Mouse (Mus musculus): ENCODE measurements around the gene 1700001C19Rik. TPM values are rescaled to one million over a fixed set of nuclear protein-coding genes. Genes with fewer than 3 reads are reported as not detected.

1700001C19Rik gene
- polyA plus RNA-seq (2016; fragmentation: Nextera tagmentation; extraction: Ambion mirVana), result 1.0 and 1.2 TPM in 2 replicates

DNA sequence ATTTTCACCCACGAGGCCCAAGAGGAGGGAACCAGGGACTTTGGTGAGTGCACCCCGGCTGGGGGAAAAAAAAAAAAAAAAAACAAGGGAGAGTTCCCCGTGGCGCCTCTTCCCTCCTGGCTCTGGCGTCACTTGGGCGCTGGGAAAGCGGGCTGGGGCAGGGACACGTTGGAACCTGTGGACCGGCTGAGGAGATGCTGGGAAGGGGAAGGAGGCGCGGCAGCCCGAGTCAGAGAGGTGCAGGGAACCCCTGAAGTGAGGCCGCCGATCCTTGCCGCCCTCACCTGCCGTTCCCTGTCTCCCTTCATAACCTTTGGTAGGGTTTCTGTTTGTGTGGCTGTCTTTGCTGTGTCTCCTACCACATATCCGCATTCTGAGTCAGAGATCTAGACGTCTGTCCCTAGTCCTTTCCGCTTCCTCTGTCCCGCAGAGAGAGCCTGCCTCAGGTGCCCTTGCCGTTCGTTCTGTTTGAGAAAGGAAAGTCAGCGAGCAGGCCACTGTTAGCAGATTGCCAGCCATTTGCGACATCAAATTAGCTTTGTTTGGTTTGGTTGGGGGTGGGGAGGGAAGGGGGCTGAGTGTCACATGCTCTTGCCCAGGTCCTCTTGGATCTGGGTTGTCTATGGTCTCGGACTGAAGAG is at the start of gene 1700001C19Rik:
Gene 1700001C19Rik, minus strand, starts transcription at position 470 of the 641 bp plus-strand sequence.
- H3K4me2 ChIP-seq, result peak within 1 kb of the TSS; percentile 91
- no peaks in the 10 kb centered on the region for H3K36me3 ChIP-seq
- peaks cover 50% of the 10 kb centered on the region for H3K4me1 ChIP-seq (replicated peaks)
- no peaks in the 10 kb centered on the region for H3K27me3 ChIP-seq (replicated peaks)
- H3K9ac ChIP-seq, result peak within 1 kb of the TSS; percentile 72
- ATAC-seq (ENCODE audit: insufficient number of reproducible peaks, low FRiP score), result no peak
- no peaks in the 10 kb centered on the region for H3K9me3 ChIP-seq (replicated peaks)
- H3K4me3 ChIP-seq, result peak within 1 kb of the TSS; percentile 59
- H3K27ac ChIP-seq (ENCODE audit: poor library complexity, severe bottlenecking), result no peak within 1 kb of the TSS
- WGBS, result 2% methylated on average over 25 of the region's 25 CpGs

DNA sequence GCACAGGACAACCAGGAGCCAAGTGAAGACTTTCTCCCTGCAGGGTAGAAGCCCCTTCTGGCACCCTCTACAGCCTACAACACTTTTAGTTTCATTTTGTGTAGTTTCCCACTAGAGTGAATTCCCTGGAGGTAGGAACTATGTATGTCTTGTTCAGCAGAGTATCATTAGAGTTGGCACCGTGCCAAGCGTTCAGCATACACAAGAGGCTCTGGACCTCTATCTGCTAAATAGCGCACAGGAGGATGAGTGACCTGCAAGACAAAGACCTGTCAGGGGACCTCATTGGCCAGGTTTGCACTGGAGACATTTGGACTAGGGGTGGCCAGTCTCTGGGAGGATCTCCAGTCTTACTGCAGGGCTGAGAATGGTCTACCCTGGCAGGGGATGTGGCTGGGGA is 48.6 kb upstream of the 1700001C19Rik start:
- H3K4me1 ChIP-seq (replicated peaks), result peaks cover 36% of the 10 kb centered on the region
- H3K27me3 ChIP-seq (replicated peaks), result no peaks in the 10 kb centered on the region
- H3K27ac ChIP-seq (ENCODE audit: poor library complexity, severe bottlenecking), result peak overlapping the region; percentile 67
- ATAC-seq (ENCODE audit: insufficient number of reproducible peaks, low FRiP score), result no peak; the same call in 1 of the 2 replicates
- peaks cover 29% of the 10 kb centered on the region for H3K36me3 ChIP-seq
- H3K9ac ChIP-seq, result no peak overlapping the region
- no peaks in the 10 kb centered on the region for H3K9me3 ChIP-seq (replicated peaks)
- no peak overlapping the region for H3K4me2 ChIP-seq
- H3K4me3 ChIP-seq, result no peak overlapping the region
- WGBS, result 66% methylated on average over 3 of the region's 3 CpGs

DNA sequence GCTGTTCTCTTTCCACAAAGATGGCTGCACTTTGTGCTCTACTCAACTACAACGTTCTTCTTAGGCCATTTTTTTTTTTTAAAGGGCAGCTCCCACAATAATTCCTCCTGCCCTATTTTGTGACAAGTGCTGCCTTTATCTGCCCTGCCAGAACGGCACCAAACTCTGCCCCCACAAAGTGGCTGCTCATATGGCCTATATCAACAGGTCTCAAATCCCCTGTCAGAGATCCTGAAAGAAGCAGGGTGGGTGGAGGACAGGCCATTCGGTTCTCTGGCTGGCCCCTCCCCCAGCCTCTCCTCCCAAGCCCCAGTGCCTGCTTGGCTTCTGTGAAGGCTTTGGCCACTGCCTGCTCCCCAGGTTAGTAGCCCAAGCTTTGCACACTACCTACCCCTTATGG is 47.8 kb upstream of the 1700001C19Rik start:
- 1% methylated on average over 3 of the region's 3 CpGs for WGBS

DNA sequence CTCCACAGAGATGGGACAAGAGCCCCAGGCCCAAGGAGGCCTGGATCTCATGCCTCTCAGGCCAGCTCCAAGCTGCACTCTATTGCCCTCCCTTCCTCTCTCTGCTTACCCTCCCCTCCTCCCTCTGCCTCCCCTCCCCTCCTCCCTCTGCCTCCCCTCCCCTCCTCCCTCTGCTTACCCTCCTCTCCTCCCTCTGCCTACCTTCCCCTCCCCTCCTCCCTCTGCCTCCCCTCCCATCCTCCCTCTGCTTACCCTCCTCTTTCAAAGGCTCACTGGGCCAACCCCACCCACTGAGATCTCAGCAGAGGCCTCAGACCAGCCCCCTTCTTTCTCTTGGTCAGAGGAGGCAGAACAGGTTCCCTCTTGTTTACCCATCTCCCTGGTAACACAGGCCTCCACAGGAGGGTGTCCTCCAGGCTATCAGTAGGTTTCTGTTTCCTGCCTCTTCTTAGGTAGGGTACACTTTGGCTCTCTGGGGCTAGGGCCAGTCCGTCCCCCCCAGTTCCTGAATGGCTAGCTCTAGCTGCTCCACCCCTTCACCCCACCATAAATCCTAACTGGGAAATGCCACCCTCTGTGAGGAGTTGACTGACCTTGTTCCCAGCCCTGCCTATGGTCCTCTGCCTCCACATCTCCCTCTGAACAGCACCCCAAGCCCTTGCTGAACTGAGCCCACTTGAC is 47.2 kb upstream of the 1700001C19Rik start:
- peak overlapping the region; percentile 67 for H3K27ac ChIP-seq (ENCODE audit: poor library complexity, severe bottlenecking)
- H3K9ac ChIP-seq, result no peak overlapping the region
- peak; percentile 58 for ATAC-seq (ENCODE audit: insufficient number of reproducible peaks, low FRiP score)
- no peaks in the 10 kb centered on the region for H3K9me3 ChIP-seq (replicated peaks)
- 28% methylated on average over 1 of the region's 1 CpGs for WGBS
- peaks cover 15% of the 10 kb centered on the region for H3K36me3 ChIP-seq
- H3K4me1 ChIP-seq (replicated peaks), result peaks cover 48% of the 10 kb centered on the region
- H3K27me3 ChIP-seq (replicated peaks), result no peaks in the 10 kb centered on the region
- no peak overlapping the region for H3K4me2 ChIP-seq
- no peak overlapping the region for H3K4me3 ChIP-seq

More for the DNA sequence above, 47.8 kb upstream of the 1700001C19Rik start:
- H3K4me2 ChIP-seq, result no peak overlapping the region
- peaks cover 21% of the 10 kb centered on the region for H3K36me3 ChIP-seq
- peaks cover 43% of the 10 kb centered on the region for H3K4me1 ChIP-seq (replicated peaks)
- H3K4me3 ChIP-seq, result no peak overlapping the region
- no peaks in the 10 kb centered on the region for H3K9me3 ChIP-seq (replicated peaks)
- 0 out of 2 replicates have a peak overlapping the region, but pooled peaks have one; percentile 15 for H3K9ac ChIP-seq
- H3K27ac ChIP-seq (ENCODE audit: poor library complexity, severe bottlenecking), result peak overlapping the region; percentile 67; the same call in 1 of the 2 replicates
- H3K27me3 ChIP-seq (replicated peaks), result no peaks in the 10 kb centered on the region
- ATAC-seq (ENCODE audit: insufficient number of reproducible peaks, low FRiP score), result no peak

DNA sequence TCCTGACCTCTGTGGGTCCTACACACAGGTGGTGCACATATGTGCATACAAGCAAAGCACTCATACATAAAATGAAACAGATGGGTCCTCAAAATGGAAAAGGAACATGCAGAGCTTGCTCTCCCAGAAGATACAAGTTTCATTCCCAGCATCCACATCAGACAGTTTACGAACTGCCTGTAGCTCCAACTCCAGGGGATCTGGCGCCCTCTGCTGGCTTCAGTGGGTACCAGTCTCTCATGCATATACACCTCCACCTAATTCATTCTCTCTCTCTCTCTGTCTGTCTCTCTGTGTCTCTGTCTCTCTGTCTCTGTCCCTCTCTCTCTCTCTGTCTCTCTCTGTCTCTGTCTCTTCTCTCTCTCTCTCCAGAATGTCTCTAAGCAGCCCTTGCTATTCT is 45.2 kb upstream of the 1700001C19Rik start:
- H3K27me3 ChIP-seq (replicated peaks), result no peaks in the 10 kb centered on the region
- no peak overlapping the region for H3K4me2 ChIP-seq
- no peak for ATAC-seq (ENCODE audit: insufficient number of reproducible peaks, low FRiP score)
- H3K4me1 ChIP-seq (replicated peaks), result peaks cover 48% of the 10 kb centered on the region
- no peak overlapping the region for H3K9ac ChIP-seq
- H3K27ac ChIP-seq (ENCODE audit: poor library complexity, severe bottlenecking), result no peak overlapping the region
- H3K9me3 ChIP-seq (replicated peaks), result no peaks in the 10 kb centered on the region
- WGBS, result 43% methylated on average over 2 of the region's 2 CpGs
- H3K4me3 ChIP-seq, result no peak overlapping the region
- H3K36me3 ChIP-seq, result no peaks in the 10 kb centered on the region

DNA sequence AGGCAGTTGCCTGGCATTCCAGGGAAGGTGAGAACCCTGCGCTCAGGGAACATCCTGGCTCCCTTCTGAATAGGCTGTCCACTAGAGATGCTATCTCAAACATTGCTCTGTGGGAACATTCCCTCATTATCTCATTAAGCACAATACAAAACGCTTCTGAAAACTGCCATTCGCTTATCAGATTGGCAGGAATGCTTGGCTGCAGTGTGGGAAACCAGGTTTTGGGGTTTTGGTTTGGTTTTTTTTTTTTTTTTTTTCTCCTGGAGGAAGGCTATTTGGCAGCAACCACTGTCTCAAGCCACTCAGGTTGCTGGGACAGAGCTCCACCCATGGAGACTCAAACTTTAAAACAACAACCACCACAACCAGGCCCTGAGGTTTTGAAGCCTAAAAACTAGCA is 42.7 kb upstream of the 1700001C19Rik start:
- H3K36me3 ChIP-seq, result no peaks in the 10 kb centered on the region
- H3K27me3 ChIP-seq (replicated peaks), result no peaks in the 10 kb centered on the region
- H3K9me3 ChIP-seq (replicated peaks), result no peaks in the 10 kb centered on the region
- no peak overlapping the region for H3K4me2 ChIP-seq
- 0 out of 2 replicates have a peak overlapping the region, but pooled peaks have one; percentile 23 for H3K27ac ChIP-seq (ENCODE audit: poor library complexity, severe bottlenecking)
- 23% methylated on average over 3 of the region's 3 CpGs for WGBS
- no peak overlapping the region for H3K4me3 ChIP-seq
- no peak overlapping the region for H3K9ac ChIP-seq
- ATAC-seq (ENCODE audit: insufficient number of reproducible peaks, low FRiP score), result no peak
- H3K4me1 ChIP-seq (replicated peaks), result peaks cover 32% of the 10 kb centered on the region

DNA sequence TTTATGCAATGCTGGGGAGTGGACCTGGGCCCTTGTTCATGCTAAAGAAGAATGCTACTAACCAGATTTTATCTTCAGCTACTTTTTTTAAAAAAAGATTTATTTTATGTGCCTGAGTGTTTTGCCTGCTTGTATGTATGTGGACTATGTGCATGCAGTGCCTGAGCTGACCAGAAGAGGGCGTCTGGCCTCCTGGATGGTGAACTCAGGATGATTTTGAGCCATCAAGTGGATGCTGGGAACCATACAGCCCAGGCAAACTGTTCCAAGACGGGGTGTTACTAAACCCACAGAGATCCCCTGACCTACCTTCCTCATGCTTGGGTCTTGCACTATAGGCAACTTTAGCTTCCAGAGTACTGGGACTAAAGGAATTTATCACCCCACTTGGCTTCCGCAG is 38.5 kb upstream of the 1700001C19Rik start:
- H3K36me3 ChIP-seq, result no peaks in the 10 kb centered on the region
- no peaks in the 10 kb centered on the region for H3K9me3 ChIP-seq (replicated peaks)
- no peak overlapping the region for H3K27ac ChIP-seq (ENCODE audit: poor library complexity, severe bottlenecking)
- H3K4me2 ChIP-seq, result no peak overlapping the region
- H3K27me3 ChIP-seq (replicated peaks), result no peaks in the 10 kb centered on the region
- peaks cover 31% of the 10 kb centered on the region for H3K4me1 ChIP-seq (replicated peaks)
- no peak overlapping the region for H3K4me3 ChIP-seq
- ATAC-seq (ENCODE audit: insufficient number of reproducible peaks, low FRiP score), result no peak
- no peak overlapping the region for H3K9ac ChIP-seq
- 63% methylated on average over 3 of the region's 3 CpGs for WGBS

DNA sequence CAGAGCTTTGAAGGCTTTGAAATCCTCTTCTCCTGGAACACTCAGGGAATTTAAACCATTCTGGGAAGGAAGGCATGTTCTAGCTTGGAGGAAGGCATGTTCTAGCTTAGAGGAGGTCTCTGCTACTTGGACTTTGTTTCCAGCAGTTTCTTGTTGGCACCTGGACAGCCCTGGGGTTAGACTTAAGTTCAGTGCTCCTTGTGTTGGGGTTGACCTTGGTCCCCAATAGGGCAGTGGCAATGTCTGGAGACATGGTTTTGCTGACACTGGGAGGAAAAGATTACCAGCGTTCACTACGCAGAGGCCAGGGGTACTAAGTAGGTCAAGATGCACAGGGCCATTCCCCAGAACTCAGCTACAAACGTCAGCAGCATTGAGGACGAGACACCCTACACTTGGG is 38.0 kb upstream of the 1700001C19Rik start:
- H3K4me2 ChIP-seq, result no peak overlapping the region
- H3K36me3 ChIP-seq, result no peaks in the 10 kb centered on the region
- no peak for ATAC-seq (ENCODE audit: insufficient number of reproducible peaks, low FRiP score)
- no peak overlapping the region for H3K4me3 ChIP-seq
- 85% methylated on average over 4 of the region's 4 CpGs for WGBS
- H3K4me1 ChIP-seq (replicated peaks), result peaks cover 30% of the 10 kb centered on the region
- no peak overlapping the region for H3K27ac ChIP-seq (ENCODE audit: poor library complexity, severe bottlenecking)
- no peaks in the 10 kb centered on the region for H3K9me3 ChIP-seq (replicated peaks)
- no peaks in the 10 kb centered on the region for H3K27me3 ChIP-seq (replicated peaks)
- no peak overlapping the region for H3K9ac ChIP-seq

DNA sequence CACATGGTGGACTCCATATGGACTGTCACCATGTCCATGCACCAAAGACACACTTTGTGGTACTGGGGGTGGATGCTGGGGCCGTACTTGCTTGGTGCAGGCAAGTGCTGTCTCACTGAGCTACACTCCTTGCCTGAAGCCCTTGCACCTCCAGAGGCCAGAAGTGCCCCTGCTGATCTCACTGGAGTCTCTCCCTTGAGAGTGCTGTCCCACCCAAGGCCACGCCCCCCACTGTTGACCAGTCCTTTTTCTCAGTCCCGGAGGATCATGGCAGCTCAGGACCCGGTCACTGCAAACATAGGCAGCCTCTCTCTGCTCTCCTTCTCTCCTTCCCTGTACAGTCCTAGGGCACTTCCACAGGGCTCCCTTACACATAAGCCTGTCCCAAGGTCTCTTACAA is 37.1 kb upstream of the 1700001C19Rik start:
- H3K27me3 ChIP-seq (replicated peaks), result peaks cover 9% of the 10 kb centered on the region; the same call in 1 of the 2 replicates
- no peak overlapping the region for H3K4me2 ChIP-seq
- H3K9ac ChIP-seq, result no peak overlapping the region
- H3K9me3 ChIP-seq (replicated peaks), result no peaks in the 10 kb centered on the region
- H3K27ac ChIP-seq (ENCODE audit: poor library complexity, severe bottlenecking), result no peak overlapping the region
- 73% methylated on average over 4 of the region's 4 CpGs for WGBS
- H3K4me3 ChIP-seq, result no peak overlapping the region
- no peaks in the 10 kb centered on the region for H3K36me3 ChIP-seq
- ATAC-seq (ENCODE audit: insufficient number of reproducible peaks, low FRiP score), result no peak
- H3K4me1 ChIP-seq (replicated peaks), result peaks cover 24% of the 10 kb centered on the region

DNA sequence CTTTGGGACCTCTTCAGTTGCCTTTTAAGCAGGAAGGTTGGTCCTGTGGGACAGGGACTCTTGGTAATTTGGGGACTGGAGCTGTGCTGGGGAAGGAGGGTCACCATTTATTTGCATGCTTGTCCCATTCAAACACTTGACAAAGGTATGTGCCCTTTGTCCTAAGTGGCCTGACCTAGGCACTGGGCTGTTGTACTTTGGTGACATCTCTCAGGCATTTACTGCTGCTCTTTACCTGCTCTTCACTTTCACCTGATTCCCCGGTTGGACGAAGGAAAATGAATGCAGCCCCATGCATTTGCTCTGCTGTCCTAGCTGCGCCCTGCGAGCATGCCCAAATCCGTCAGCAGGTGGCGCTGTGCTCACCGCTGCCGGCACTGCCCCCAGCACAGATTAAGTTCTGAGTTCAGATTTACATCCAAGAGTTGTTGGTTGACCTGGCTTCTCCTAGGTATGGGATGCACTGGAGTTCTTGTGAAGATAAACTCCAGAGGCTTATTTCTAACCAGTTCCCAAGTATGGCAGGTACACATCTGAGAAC is 36.3 kb upstream of the 1700001C19Rik start:
- Histone ChIP-seq H3K9me3 (replicated peaks) (no peaks in the 10 kb centered on the region), H3K36me3 (no peaks in the 10 kb centered on the region), H3K9ac (no peak overlapping the region), H3K4me3 (no peak overlapping the region), H3K27ac (ENCODE audit: poor library complexity, severe bottlenecking) (no peak overlapping the region), H3K4me1 (replicated peaks) (peaks cover 25% of the 10 kb centered on the region), H3K27me3 (replicated peaks) (peaks cover 10% of the 10 kb centered on the region; the same call in 1 of the 2 replicates), H3K4me2 (no peak overlapping the region)
- WGBS, result 12% methylated on average over 8 of the region's 8 CpGs
- ATAC-seq (ENCODE audit: insufficient number of reproducible peaks, low FRiP score), result no peak
